Mouse (Mus musculus) 3T3-L1 (cell line): ENCODE measurements at regions not wholly inside any gene's neighbourhood (a gene's known extent, or its start where the extent isn't known, plus 50 kb on each side); places are given as distances from the start of the nearest gene placed in this dataset.

Experiments
- DNase-seq: peaks from one replicate; pipeline ENCODE4 v3.0.0-alpha.2; 2015; ENCODE audit warnings: low read depth, low spot score

- DNase-seq, result no peak
Observed at GRCm38 (mm10) chr2:51799856-51800255, 135.1 kb downstream of the Rbm43 start.

GRCm38 (mm10) chr2:51822976-51823375 lies 112.0 kb downstream of the Rbm43 start:
- DNase-seq, result no peak

- DNase-seq, result peak; percentile 89
Observed at GRCm38 (mm10) chr2:51830286-51830944, 104.5 kb downstream of the Rbm43 start.

DNA sequence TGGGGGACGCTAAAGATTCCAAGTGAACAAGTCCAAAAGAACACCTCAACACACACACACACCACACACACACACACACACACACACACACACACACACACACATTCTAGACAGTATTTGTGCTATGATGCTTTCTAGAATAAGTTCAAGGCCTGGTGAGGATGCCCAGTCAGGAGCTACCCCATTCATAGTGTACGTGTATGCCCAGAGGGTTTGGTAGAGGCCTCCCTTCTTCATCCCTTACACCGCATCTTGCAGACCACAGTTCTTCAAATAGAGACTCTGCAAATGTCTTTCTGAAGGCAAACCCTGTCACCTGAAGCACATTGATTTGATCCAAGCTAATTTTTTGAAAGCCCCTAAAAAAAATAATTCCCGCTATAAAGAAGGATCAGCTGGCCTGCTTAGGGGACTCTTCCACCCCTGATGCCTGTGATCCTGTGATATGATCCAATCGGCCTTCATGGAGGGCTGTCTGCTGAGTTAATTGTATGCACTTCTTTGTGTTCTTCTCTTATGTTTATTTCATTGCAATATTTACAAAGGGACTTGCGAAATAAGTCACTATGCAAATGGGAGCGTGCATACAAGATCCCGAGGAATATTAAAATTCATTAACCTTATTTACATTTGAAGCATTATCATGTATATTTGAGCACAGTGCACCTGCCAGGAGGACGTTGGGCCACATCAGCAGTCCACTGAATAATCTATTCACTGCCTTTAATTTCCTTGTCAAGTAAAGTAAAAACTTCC lies 103.8 kb downstream of the Rbm43 start:
- no peak for DNase-seq

- DNase-seq, result no peak
Observed at GRCm38 (mm10) chr2:51837864-51838263, 97.1 kb downstream of the Rbm43 start.

GRCm38 (mm10) chr2:51840808-51841207 lies 94.2 kb downstream of the Rbm43 start:
- no peak for DNase-seq

DNA sequence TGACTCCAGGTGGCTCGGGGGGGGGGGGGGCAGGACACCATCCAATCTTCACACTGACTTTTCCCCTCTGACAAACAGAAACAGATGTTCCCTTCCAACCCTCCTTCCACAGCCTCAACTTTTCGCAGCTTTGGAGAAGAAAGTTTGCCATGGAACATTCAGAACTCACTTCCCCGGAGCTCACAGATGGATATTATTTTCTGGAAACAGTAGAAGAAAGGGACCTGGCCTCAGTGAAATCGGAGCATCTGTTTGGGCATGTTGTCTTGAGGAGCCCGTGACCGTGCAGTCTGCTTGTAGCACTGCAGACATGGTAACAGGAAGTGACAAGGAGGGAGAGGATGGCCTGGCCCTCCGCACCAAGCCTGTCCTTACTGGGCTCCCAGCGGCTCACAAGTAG lies 90.1 kb downstream of the Rbm43 start:
- DNase-seq, result no peak

DNA sequence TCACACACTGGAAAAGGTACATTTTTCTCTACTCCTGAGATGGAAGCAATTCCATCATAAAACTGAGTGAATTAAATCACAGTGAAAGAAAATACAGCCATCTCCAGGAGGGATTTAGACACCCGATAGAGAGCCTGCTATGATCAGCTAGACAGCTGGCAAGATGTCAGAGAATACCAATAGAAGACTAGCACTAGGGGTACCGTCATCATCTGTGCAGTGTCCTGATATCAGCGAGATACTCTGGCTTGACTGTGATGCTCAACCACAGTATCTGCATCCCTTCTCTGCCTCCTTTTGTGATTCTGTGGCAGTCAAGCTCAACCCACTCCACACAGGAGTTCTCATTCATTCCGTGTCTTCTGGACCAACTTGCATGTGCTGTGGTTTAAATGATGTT lies 87.4 kb downstream of the Rbm43 start:
- no peak for DNase-seq

GRCm38 (mm10) chr2:51847964-51848363 lies 87.0 kb downstream of the Rbm43 start:
- no peak for DNase-seq

GRCm38 (mm10) chr2:51848491-51848890 lies 86.5 kb downstream of the Rbm43 start:
- DNase-seq, result no peak

DNA sequence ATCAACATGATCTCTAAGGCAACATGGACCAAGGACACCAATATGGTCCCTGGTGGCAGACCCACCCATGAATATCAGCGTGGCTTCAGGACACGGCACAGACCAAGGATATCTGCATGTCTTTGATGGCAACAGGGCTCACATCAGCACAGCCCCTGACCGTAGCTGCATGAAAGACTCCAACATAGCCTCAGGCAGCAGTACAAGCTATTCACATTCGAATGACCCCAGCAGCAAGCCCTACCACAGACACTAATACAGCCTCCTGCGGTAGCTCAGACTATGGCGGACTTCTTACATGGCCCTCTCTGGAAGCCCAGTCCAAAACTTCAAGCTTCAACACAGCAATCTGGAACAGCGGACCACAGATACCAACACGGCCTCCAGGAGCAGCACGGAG lies 84.4 kb downstream of the Rbm43 start:
- DNase-seq, result no peak

DNA sequence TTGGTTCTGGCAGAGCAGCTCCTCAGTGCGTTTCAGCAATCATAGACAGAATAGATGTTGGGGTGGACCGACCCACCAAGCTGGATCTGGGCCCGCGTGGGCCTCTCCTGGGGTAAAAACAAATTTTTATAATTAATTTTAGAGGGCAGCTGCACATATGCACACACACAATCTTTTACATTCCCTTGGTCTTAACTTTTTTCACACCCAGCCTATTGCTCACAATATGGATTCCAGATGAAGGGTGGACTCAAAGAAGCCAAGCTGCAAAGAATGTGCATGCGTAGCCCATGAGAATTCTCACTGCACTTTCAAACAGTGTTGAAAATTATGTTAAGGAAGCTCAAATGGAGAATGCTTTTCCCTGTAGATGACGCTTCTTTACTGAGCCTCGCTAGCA lies 83.3 kb downstream of the Rbm43 start:
- no peak for DNase-seq

- DNase-seq, result peak; percentile 76
Observed at GRCm38 (mm10) chr2:51857226-51857625, 77.7 kb downstream of the Rbm43 start.

DNA sequence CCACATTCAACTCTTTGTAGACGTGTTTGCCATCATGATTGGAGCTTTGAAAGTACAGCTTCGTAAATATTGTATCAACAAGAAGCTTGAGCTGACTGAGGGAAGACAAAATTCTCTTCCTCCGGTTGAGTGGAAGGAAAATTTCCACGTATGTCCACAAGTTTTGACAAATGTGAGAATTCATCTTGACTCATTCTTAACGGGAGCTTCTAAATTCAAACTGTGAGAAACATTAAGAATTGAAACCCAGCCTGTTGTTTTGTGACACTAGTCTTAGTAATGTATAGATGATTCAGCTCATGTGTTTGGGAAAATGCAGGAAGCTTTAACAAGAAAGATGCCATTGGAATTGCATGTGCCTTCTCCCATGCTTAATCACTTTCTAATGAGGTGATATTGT lies 68.9 kb downstream of the Rbm43 start:
- no peak for DNase-seq

DNA sequence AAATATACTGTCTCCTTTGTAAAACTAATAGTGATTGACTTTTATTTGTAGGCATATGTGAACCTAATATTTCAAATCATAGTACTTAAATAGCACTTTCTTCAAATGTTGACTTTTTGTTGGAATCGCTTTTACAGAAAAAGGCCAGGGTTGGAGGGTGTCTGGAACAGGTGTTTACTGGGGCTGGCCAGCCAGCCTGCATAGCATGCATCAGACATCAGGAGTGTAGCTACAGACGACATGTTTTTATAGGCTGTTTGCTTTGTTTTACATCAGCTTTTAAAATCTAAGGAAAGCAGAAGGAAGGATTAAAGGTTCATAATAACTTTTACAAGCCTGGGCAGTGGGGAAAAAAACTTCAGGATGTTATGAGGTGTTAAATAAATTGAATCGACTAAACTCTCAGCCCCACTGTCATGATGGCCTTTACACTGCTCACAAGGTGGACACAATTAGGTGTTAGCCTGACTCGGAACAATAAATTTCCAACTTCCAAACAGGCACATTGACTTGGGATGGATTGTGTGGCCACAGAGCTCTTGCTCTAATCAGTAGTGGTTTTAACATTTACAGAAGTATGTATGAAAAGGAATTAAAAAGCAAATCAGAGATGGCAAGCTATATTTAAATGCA lies 66.0 kb downstream of the Rbm43 start:
- no peak for DNase-seq

- no peak for DNase-seq
Observed at GRCm38 (mm10) chr2:51871571-51871970, 63.4 kb downstream of the Rbm43 start.
